Mouse (Mus musculus) forebrain, postnatal 0 days (tissue): Measurements from ENCODE around the gene Taar8a. TPM values are rescaled to one million over a fixed set of nuclear protein-coding genes. Genes with fewer than 3 reads are reported as not detected.
A peak's percentile ranks its signal among the peaks of the same experiment; 100 is the strongest.
"Not testable (repeated sequence)": the region's sequence is repeated elsewhere in the genome, so short reads cannot be mapped to it uniquely, and the experiment has no call there.

ENCODE experiments used
- ATAC-seq: fragments of 200-750 bp; cut with Nextera tagmentation; 2 replicates; pipeline ENCODE4 v1.8.0; 2017; ENCODE audit warnings: mild to moderate bottlenecking, moderate library complexity
- DNase-seq: peaks from one replicate; pipeline ENCODE4 v3.0.0-alpha.2; 2015
- H3K27ac ChIP-seq: fragments of 300-500 bp; sonication (generic); 2 replicates; pipeline ENCODE4 v1.5.1; 2014; ENCODE audit warnings: low read depth, mild to moderate bottlenecking, antibody characterized with exemption, low read length, moderate library complexity, mixed read lengths
- H3K27me3 ChIP-seq: fragments of 300-500 bp; sonication (generic); 2 replicates; pipeline ENCODE4 v1.6.1; 2014; ENCODE audit warnings: mild to moderate bottlenecking, low read length, mixed read lengths; ENCODE audit not compliant: insufficient read depth
- H3K36me3 ChIP-seq: fragments of 300-500 bp; sonication (generic); 2 replicates; pipeline ENCODE4 v1.6.1; 2014; ENCODE audit warnings: mild to moderate bottlenecking, moderate library complexity; ENCODE audit not compliant: insufficient read depth
- H3K4me1 ChIP-seq: fragments of 300-500 bp; sonication (generic); 2 replicates; pipeline ENCODE4 v1.6.1; 2014; ENCODE audit warnings: antibody characterized with exemption; ENCODE audit not compliant: insufficient read depth
- H3K4me2 ChIP-seq: fragments of 300-500 bp; sonication (generic); 2 replicates; pipeline ENCODE4 v1.6.1; 2014; ENCODE audit warnings: low read depth, mild to moderate bottlenecking, moderate library complexity
- H3K4me3 ChIP-seq: fragments of 300-500 bp; sonication (generic); 2 replicates; pipeline ENCODE4 v1.5.1; 2014; ENCODE audit warnings: low read depth, low read length, mixed read lengths
- H3K9ac ChIP-seq: fragments of 300-500 bp; sonication (generic); 2 replicates; pipeline ENCODE4 v1.6.1; 2014; ENCODE audit warnings: mild to moderate bottlenecking
- H3K9me3 ChIP-seq: fragments of 300-500 bp; sonication (generic); 2 replicates; pipeline ENCODE4 v1.6.1; 2016; ENCODE audit warnings: low read length
- CTCF ChIP-seq: sonication (generic); IDR thresholded peaks from 2 replicates; pipeline ENCODE4 v1.5.1; 2016; ENCODE audit warnings: antibody characterized with exemption, control low read depth, low read depth
- WGBS: fragments of 180-500 bp; shearing (Covaris S2); extraction: QIAGEN DNeasy Blood & Tissue Kit; methylation state at CpG from one replicate; pipeline ENCODE4 v1.1.7; 2014; 5-methylcytosine and 5-hydroxymethylcytosine counted together
- polyA plus RNA-seq: library from polyadenylated mRNA; unstranded; fragments of >200 nt; fragmentation: Nextera tagmentation; extraction: Ambion mirVana; gene quantifications from 2 replicates; pipeline ENCODE4 v1.2.1, GENCODE M21; 2015
- total RNA-seq: library from RNA; depleted of rRNA; stranded (reverse); fragments of >200 nt; gene quantifications from 2 replicates; pipeline ENCODE4 v1.2.3, GENCODE M21; 2014

Gene Taar8a
- total and polyA plus RNA-seq, 2 experiments from 2014 or later: not detected

DNA sequence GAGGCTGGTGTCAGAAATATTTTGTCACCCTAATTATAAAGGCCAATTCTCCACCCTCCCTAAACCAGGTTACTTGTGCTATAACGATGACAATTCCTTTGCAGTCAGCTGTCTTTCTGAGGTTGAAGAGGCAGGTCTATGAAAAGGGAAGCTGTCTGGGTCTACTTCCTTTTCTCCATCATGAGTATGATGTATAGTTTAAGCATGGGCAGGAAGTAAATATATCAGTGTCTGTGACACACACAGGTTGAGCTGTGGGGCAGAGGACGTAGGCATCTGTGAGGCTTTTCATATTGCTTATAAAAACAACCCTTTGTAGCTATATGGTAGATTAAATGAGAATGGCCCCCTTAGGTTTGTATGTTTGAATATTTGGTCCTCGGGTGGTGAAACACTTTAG lies 17.3 kb upstream of the Taar8a start:
- 90% methylated on average over 3 of the region's 3 CpGs for WGBS
- Histone ChIP-seq H3K4me1 (no peaks in the 10 kb centered on the region), H3K9ac (no peak overlapping the region), H3K27me3 (no peaks in the 10 kb centered on the region), H3K9me3 (no peaks in the 10 kb centered on the region), H3K36me3 (no peaks in the 10 kb centered on the region), H3K4me3 (no peak overlapping the region), H3K27ac (no peak overlapping the region), H3K4me2 (no peak overlapping the region)
- ATAC-seq (no peak), DNase-seq (no peak)
- TF ChIP-seq CTCF: no peak

DNA sequence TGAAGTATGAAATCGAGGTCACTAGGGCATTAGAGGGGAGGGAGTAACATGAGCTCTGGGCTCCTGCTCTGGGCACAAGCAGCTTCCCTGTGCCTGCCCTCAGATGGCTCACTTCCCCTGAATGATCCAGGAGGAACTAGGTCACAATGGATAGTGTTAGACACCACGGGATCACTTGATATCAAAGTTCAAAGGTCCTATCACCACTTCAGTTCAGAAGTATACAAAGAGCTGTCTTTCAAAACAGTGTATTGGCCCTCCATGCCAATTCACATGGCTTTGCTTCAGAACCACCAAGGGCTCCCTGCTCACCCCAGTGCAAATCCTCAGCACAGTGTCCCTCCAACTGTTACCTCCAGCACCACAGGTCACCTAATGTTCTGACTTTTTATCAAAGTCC lies 1.5 kb upstream of the Taar8a start:
- not testable (repeated sequence) for H3K4me3 ChIP-seq, H3K9ac ChIP-seq, DNase-seq, H3K9me3 ChIP-seq, H3K36me3 ChIP-seq, H3K27ac ChIP-seq, ATAC-seq, H3K27me3 ChIP-seq, H3K4me1 ChIP-seq, H3K4me2 ChIP-seq
- WGBS: 55% methylated on average over 2 of the region's 2 CpGs

DNA sequence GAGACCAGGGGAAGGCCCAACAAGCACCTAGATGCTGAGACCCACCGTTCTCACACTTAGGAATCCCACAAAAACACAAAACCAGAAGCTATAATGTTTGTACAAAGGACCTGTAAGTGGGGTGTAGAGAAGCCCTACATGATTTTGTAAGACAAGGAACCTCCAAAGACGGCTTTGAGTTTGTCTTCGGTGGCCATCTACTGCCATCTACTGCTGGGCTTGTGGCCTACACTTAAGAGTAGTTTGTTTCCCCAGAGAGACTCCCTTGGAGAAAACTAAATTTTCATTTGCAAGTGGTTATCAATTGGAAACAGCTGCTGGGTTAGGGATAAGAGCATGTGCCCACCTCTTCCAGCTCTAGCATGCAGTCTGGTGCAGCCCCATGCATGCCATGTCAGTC lies 3.9 kb downstream of the Taar8a start:
- DNase-seq (peak; percentile 67), ATAC-seq (peak; percentile 77)
- WGBS: 37% methylated on average over 3 of the region's 3 CpGs

DNA sequence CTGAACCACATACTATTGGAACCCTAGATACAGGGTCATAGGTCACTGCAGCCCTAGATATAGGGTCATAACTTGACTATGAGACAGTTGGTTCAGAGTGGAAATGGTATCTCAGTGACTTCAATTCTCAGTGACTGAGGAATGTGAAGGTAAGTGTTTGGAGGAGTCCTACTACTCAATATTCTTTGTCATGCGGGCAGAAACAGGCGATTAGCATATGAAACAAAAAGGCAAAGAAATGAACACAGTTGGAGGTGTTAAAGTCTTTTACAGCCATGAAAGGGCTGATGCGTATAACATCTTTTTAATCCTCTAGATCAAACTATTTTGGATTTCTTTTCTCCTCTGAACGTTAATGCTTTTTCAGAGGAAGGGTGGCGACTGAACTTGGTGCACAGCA lies 9.6 kb downstream of the Taar8a start:
- Histone ChIP-seq H3K36me3 (no peaks in the 10 kb centered on the region), H3K4me3 (no peak overlapping the region)
- WGBS: 37% methylated on average over 5 of the region's 5 CpGs

More for the DNA sequence above, 3.9 kb downstream of the Taar8a start:
- Histone ChIP-seq H3K4me1 (no peaks in the 10 kb centered on the region), H3K9me3 (no peaks in the 10 kb centered on the region), H3K36me3 (no peaks in the 10 kb centered on the region), H3K27me3 (no peaks in the 10 kb centered on the region), H3K4me2 (no peak overlapping the region), H3K4me3 (no peak overlapping the region), H3K27ac (no peak overlapping the region), H3K9ac (no peak overlapping the region)
- peak; percentile 72 for TF ChIP-seq CTCF

DNA sequence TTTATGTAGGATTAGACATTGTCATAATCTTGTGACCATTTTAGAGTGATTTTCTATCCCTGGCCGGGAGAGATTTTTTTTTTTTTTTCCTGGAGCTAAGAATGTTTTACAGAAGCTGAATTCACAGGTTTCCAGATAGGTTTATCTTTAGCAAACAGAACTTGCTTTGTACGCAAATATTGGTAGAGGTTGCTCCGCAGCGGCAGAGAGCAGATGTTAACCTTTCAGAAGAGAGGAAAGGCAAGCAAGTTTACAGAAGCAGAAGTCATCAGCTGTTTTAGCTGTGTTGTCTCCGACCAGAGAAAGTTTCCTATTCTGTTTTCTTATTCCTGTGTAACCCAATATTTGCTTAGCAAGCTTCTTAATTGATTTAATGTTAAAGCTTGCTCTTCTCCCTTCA lies 10.3 kb downstream of the Taar8a start:
- Histone ChIP-seq H3K4me3 (no peak overlapping the region), H3K27me3 (no peaks in the 10 kb centered on the region), H3K27ac (no peak overlapping the region), H3K4me2 (no peak overlapping the region), H3K4me1 (no peaks in the 10 kb centered on the region), H3K36me3 (no peaks in the 10 kb centered on the region), H3K9ac (no peak overlapping the region), H3K9me3 (no peaks in the 10 kb centered on the region)
- no peak for TF ChIP-seq CTCF
- DNase-seq (no peak), ATAC-seq (no peak)
- 89% methylated on average over 5 of the region's 5 CpGs for WGBS

More for the DNA sequence above, 9.6 kb downstream of the Taar8a start:
- Histone ChIP-seq H3K9ac (no peak overlapping the region), H3K27ac (no peak overlapping the region), H3K27me3 (no peaks in the 10 kb centered on the region), H3K4me1 (no peaks in the 10 kb centered on the region), H3K9me3 (no peaks in the 10 kb centered on the region), H3K4me2 (no peak overlapping the region)
- no peak for ATAC-seq
- DNase-seq: no peak
- TF ChIP-seq CTCF: no peak

DNA sequence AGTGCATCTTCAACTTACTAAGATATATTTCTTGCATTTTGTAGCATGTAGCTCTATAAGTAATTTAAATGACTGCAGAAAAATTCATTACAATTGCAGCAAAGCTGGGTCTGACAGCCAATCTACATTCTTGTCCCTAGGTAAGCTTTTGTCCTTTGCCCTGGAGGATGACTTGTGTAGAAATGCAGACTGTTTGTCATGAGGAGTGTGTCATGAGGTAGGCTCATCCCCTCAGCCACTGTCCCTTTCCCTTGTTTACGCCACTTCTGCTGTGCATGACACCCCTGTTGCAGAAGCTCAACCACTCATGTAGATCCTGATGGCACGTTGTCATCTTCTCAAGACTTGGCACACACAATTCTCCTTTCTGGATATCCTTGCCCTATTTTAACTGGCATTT lies 10.9 kb downstream of the Taar8a start:
- TF ChIP-seq CTCF: no peak
- H3K4me1 ChIP-seq: no peaks in the 10 kb centered on the region
- H3K27me3 ChIP-seq: no peaks in the 10 kb centered on the region
- no peak overlapping the region for H3K4me3 ChIP-seq
- no peaks in the 10 kb centered on the region for H3K9me3 ChIP-seq
- ATAC-seq (no peak), DNase-seq (no peak)
- H3K36me3 ChIP-seq: no peaks in the 10 kb centered on the region
- no peak overlapping the region for H3K27ac ChIP-seq
- no peak overlapping the region for H3K9ac ChIP-seq
- WGBS: 90% methylated on average over 2 of the region's 2 CpGs
- H3K4me2 ChIP-seq: no peak overlapping the region

DNA sequence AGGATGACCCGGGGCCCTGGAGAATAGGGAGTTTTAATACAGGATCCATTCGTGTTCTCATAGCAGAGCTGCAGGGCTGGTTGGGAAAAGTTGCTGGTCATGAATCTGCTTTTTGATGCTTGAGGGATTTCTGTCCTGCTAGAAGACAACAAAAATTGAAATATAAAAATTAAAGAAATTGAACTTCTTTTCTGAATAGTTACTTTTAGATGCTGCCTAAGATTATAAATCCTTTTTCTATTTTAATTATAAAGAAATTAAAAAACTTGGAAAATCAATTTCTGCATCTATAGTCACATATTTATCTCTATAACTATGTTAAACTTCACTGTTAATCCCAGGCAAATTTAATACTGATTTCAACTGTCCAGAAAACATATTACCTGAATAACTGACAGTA lies 15.9 kb downstream of the Taar8a start, which contains the start of gene Taar8b:
Gene Taar8b (minus strand): TSS at position 101 of the 400 bp plus-strand sequence.
- no peak for TF ChIP-seq CTCF
- 79% methylated on average over 2 of the region's 2 CpGs for WGBS
- H3K27me3 ChIP-seq: no peaks in the 10 kb centered on the region
- DNase-seq: no peak
- H3K36me3 ChIP-seq: no peaks in the 10 kb centered on the region
- H3K4me3 ChIP-seq: no peak within 1 kb of the TSS
- no peaks in the 10 kb centered on the region for H3K4me1 ChIP-seq
- H3K9ac ChIP-seq: no peak within 1 kb of the TSS
- ATAC-seq: no peak
- H3K9me3 ChIP-seq: no peaks in the 10 kb centered on the region
- no peak within 1 kb of the TSS for H3K27ac ChIP-seq
- H3K4me2 ChIP-seq: no peak within 1 kb of the TSS

DNA sequence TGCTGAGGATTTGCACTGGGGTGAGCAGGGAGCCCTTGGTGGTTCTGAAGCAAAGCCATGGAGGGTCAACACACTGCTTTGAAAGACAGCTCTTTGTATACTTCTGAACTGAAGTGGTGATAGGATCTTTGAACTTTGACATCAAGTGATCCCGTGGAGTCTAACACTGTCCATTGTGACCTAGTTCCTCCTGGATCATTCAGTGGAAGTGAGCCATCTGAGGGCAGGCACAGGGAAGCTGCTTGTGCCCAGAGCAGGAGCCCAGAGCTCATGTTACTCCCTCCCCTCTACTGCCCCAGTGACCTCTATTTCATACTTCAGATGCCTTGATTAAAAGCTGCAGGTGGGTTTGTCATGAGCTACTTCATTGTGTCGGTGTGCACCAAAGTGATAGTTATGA lies 20.7 kb downstream of the Taar8a start:
- H3K27me3 ChIP-seq, H3K4me1 ChIP-seq, ATAC-seq, H3K4me3 ChIP-seq, H3K9me3 ChIP-seq, DNase-seq, H3K4me2 ChIP-seq, H3K27ac ChIP-seq, H3K9ac ChIP-seq, H3K36me3 ChIP-seq: not testable (repeated sequence)
- WGBS: 68% methylated on average over 2 of the region's 2 CpGs

DNA sequence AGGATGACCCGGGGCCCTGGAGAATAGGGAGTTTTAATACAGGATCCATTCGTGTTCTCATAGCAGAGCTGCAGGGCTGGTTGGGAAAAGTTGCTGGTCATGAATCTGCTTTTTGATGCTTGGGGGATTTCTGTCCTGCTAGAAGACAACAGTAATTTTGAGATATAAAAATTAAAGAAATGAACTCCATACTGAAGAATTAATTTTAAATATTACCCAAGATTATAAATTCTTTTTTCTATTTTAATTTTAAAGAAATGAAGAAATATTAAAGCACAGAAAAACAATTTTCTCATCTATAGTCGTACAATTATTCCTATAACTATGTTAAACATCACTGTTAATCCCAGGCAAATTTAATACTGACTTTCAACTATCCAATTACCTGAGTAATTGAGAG lies 25.5 kb downstream of the Taar8a start, which contains the start of gene Taar8c:
Gene Taar8c (minus strand): TSS at position 101 of the 400 bp plus-strand sequence.
- not testable (repeated sequence) for ATAC-seq, H3K4me2 ChIP-seq, H3K4me1 ChIP-seq, H3K27me3 ChIP-seq, H3K27ac ChIP-seq, H3K9me3 ChIP-seq, H3K4me3 ChIP-seq, H3K36me3 ChIP-seq, DNase-seq, H3K9ac ChIP-seq
- 90% methylated on average over 1 of the region's 3 CpGs for whole genome bisulfite sequencing

DNA sequence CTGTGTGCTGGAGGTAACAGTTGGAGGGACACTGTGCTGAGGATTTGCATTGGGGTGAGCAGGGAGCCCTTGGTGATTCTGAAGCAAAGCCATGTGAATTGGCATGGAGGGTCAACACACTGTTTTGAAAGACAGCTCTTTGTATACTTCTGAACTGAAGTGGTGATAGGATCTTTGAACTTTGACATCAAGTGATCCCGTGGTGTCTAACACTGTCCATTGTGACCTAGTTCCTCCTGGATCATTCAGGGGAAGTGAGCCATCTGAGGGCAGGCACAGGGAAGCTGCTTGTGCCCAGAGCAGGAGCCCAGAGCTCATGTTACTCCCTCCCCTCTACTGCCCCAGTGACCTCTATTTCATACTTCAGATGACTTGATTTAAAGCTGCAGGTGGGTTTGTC lies 27.0 kb downstream of the Taar8a start:
- 57% methylated on average over 1 of the region's 1 CpGs for WGBS
- DNase-seq: not testable (repeated sequence)

More for the DNA sequence above, 27.0 kb downstream of the Taar8a start:
- H3K36me3 ChIP-seq, H3K4me2 ChIP-seq, H3K27ac ChIP-seq, H3K4me3 ChIP-seq, H3K9ac ChIP-seq, ATAC-seq, H3K4me1 ChIP-seq, H3K27me3 ChIP-seq, H3K9me3 ChIP-seq: not testable (repeated sequence)
